Mouse (Mus musculus): Measurements from ENCODE around the gene Wdr89. TPM values are rescaled to one million over a fixed set of nuclear protein-coding genes. Genes with fewer than 3 reads are reported as not detected.
A peak's percentile ranks its signal among the peaks of the same experiment; 100 is the strongest.

Wdr89 gene
- total RNA-seq, 2 experiments from 2014 or later = 3.7 to 4.1 TPM

- no peak for DNase-seq (ENCODE audit: low spot score in 2 of 2)
Measured at GRCm38 (mm10) chr12:75670611-75671010, 1.3 kb upstream of the Wdr89 start.

- DNase-seq (ENCODE audit: low spot score in 2 of 2) = no peak
Measured at GRCm38 (mm10) chr12:75668916-75669257, 450 bp downstream of the Wdr89 start.

GRCm38 (mm10) chr12:75668221-75668620 is 1.1 kb downstream of the Wdr89 start:
- no peak for DNase-seq (ENCODE audit: low spot score in 2 of 2)

GRCm38 (mm10) chr12:75666939-75667338 is 2.4 kb downstream of the Wdr89 start:
- DNase-seq (ENCODE audit: low spot score in 2 of 2) = no peak

- no peak for DNase-seq (ENCODE audit: low spot score in 2 of 2)
Measured at GRCm38 (mm10) chr12:75664516-75664810, 4.9 kb downstream of the Wdr89 start.

- no peak for DNase-seq (ENCODE audit: low spot score in 2 of 2)
Measured at GRCm38 (mm10) chr12:75663646-75664515, 5.5 kb downstream of the Wdr89 start.

- no peak for DNase-seq (ENCODE audit: low spot score in 2 of 2)
Measured at GRCm38 (mm10) chr12:75662376-75662775, 7.0 kb downstream of the Wdr89 start.

- no peak for DNase-seq (ENCODE audit: low spot score in 2 of 2)
Measured at GRCm38 (mm10) chr12:75658403-75658802, 10.9 kb downstream of the Wdr89 start.

GRCm38 (mm10) chr12:75656580-75656979 is 12.8 kb downstream of the Wdr89 start:
- DNase-seq (ENCODE audit: low spot score in 2 of 2) = peak; percentile 30 to 61

- no peak for DNase-seq (ENCODE audit: low spot score in 2 of 2)
Measured at GRCm38 (mm10) chr12:75654247-75654801, 15.0 kb downstream of the Wdr89 start.

- DNase-seq (ENCODE audit: low spot score in 2 of 2) = no peak
Measured at GRCm38 (mm10) chr12:75649706-75650093, 19.6 kb downstream of the Wdr89 start.

GRCm38 (mm10) chr12:75649058-75649705 is 20.2 kb downstream of the Wdr89 start:
- DNase-seq (ENCODE audit: low spot score in 2 of 2) = no peak

- peak in 1 of 2 experiments; percentile 28 for DNase-seq (ENCODE audit: low spot score in 2 of 2)
Measured at GRCm38 (mm10) chr12:75648281-75648680, 21.1 kb downstream of the Wdr89 start.

GRCm38 (mm10) chr12:75647663-75648062 is 21.7 kb downstream of the Wdr89 start:
- no peak for DNase-seq (ENCODE audit: low spot score in 2 of 2)

GRCm38 (mm10) chr12:75645780-75646179 is 23.6 kb downstream of the Wdr89 start:
- no peak for DNase-seq (ENCODE audit: low spot score in 2 of 2)

- no peak for DNase-seq (ENCODE audit: low spot score in 2 of 2)
Measured at GRCm38 (mm10) chr12:75641726-75642125, 27.6 kb downstream of the Wdr89 start.

GRCm38 (mm10) chr12:75638345-75638744 is 31.0 kb downstream of the Wdr89 start:
- DNase-seq (ENCODE audit: low spot score in 2 of 2) = no peak

- no peak for DNase-seq (ENCODE audit: low spot score in 2 of 2)
Measured at GRCm38 (mm10) chr12:75637103-75637502, 32.2 kb downstream of the Wdr89 start.

GRCm38 (mm10) chr12:75635771-75636430 is 33.4 kb downstream of the Wdr89 start:
- no peak for DNase-seq (ENCODE audit: low spot score in 2 of 2)

- DNase-seq (ENCODE audit: low spot score in 2 of 2) = no peak
Measured at GRCm38 (mm10) chr12:75629618-75630017, 39.7 kb downstream of the Wdr89 start.

- no peak for DNase-seq (ENCODE audit: low spot score in 2 of 2)
Measured at GRCm38 (mm10) chr12:75623292-75623691, 46.0 kb downstream of the Wdr89 start.

GRCm38 (mm10) chr12:75622835-75623234 is 46.5 kb downstream of the Wdr89 start:
- no peak for DNase-seq (ENCODE audit: low spot score in 2 of 2)

All from layer of hippocampus, postnatal 10 days (tissue).